Mouse (Mus musculus) midbrain, embryonic 10.5 days (tissue): ENCODE measurements around the gene Zbtb24. TPM values are rescaled to one million over a fixed set of nuclear protein-coding genes. Genes with fewer than 3 reads are reported as not detected.

Source experiments
- DNase-seq: peaks from one replicate; pipeline ENCODE4 v3.0.0-alpha.2; 2017; ENCODE audit warnings: low spot score
- H3K27ac ChIP-seq: fragments of 300-500 bp; sonication (generic); replicated peaks from 2 replicates; pipeline ENCODE4 v1.5.1; 2016; ENCODE audit warnings: mild to moderate bottlenecking
- H3K27me3 ChIP-seq: fragments of 300-500 bp; sonication (generic); 2 replicates; pipeline ENCODE4 v1.6.1; 2016; ENCODE audit warnings: low read depth, mild to moderate bottlenecking; ENCODE audit not compliant: poor library complexity, severe bottlenecking
- H3K36me3 ChIP-seq: fragments of 300-500 bp; sonication (generic); 2 replicates; pipeline ENCODE4 v1.6.1; 2016; ENCODE audit warnings: mild to moderate bottlenecking, moderate library complexity
- H3K4me1 ChIP-seq: fragments of 300-500 bp; sonication (generic); 2 replicates; pipeline ENCODE4 v1.6.1; 2016
- H3K4me3 ChIP-seq: fragments of 300-500 bp; sonication (generic); 2 replicates; pipeline ENCODE4 v1.5.1; 2016; ENCODE audit warnings: mild to moderate bottlenecking, moderate library complexity
- H3K9me3 ChIP-seq: fragments of 300-500 bp; sonication (generic); replicated peaks from 2 replicates; pipeline ENCODE4 v1.6.1; 2016; ENCODE audit warnings: mild to moderate bottlenecking
- WGBS: fragments of 180-500 bp; shearing (Covaris S2); methylation state at CpG from one replicate; pipeline ENCODE4 v1.1.7; 2016; 5-methylcytosine and 5-hydroxymethylcytosine counted together
- polyA plus RNA-seq: library from polyadenylated mRNA; unstranded; fragments of >200 nt; fragmentation: Nextera tagmentation; extraction: Ambion mirVana; gene quantifications from 2 replicates; pipeline ENCODE4 v1.2.1, GENCODE M21; 2016

The Zbtb24 gene
- polyA plus RNA-seq, 1 experiment from 2014 or later, result 17.6 TPM

- no peaks in the 10 kb centered on the region for H3K27me3 ChIP-seq
- no peaks in the 10 kb centered on the region for H3K9me3 ChIP-seq
- peaks cover 16% of the 10 kb centered on the region for H3K36me3 ChIP-seq
- H3K27ac ChIP-seq, result no peak overlapping the region
- DNase-seq, result no peak
- H3K4me1 ChIP-seq, result peaks cover 23% of the 10 kb centered on the region
- H3K4me3 ChIP-seq, result no peak overlapping the region
- 84% methylated on average over 1 of the region's 1 CpGs for WGBS
Measured at GRCm38 (mm10) chr10:41448216-41448615, 2.0 kb upstream of the Zbtb24 start.

- Histone ChIP-seq H3K36me3 (peaks cover 24% of the 10 kb centered on the region), H3K27me3 (no peaks in the 10 kb centered on the region), H3K4me1 (peaks cover 27% of the 10 kb centered on the region), H3K27ac (peak overlapping the region; percentile 85), H3K9me3 (no peaks in the 10 kb centered on the region), H3K4me3 (peak overlapping the region; percentile 92)
- no peak for DNase-seq
- WGBS, result 14% methylated on average over 14 of the region's 14 CpGs
Measured at GRCm38 (mm10) chr10:41449684-41450083, 499 bp upstream of the Zbtb24 start.

GRCm38 (mm10) chr10:41450780-41451522 is 768 bp downstream of the Zbtb24 start:
- Histone ChIP-seq H3K9me3 (no peaks in the 10 kb centered on the region), H3K27me3 (no peaks in the 10 kb centered on the region), H3K36me3 (peaks cover 36% of the 10 kb centered on the region), H3K4me1 (peaks cover 27% of the 10 kb centered on the region), H3K27ac (peak overlapping the region; percentile 85), H3K4me3 (peak overlapping the region; percentile 92)
- DNase-seq, result no peak
- WGBS, result 61% methylated on average over 18 of the region's 18 CpGs

- H3K4me3 ChIP-seq, result peak overlapping the region; percentile 92; the same call in 1 of the 2 replicates
- WGBS, result 92% methylated on average over 9 of the region's 9 CpGs
Measured at GRCm38 (mm10) chr10:41451656-41452055, 1.5 kb downstream of the Zbtb24 start.

GRCm38 (mm10) chr10:41452791-41453190 is 2.6 kb downstream of the Zbtb24 start:
- Histone ChIP-seq H3K9me3 (no peaks in the 10 kb centered on the region), H3K4me3 (no peak overlapping the region), H3K27ac (no peak overlapping the region), H3K27me3 (no peaks in the 10 kb centered on the region), H3K36me3 (peaks cover 48% of the 10 kb centered on the region), H3K4me1 (peaks cover 27% of the 10 kb centered on the region)
- no peak for DNase-seq
- 90% methylated on average over 3 of the region's 3 CpGs for WGBS

More at GRCm38 (mm10) chr10:41451656-41452055, 1.5 kb downstream of the Zbtb24 start:
- no peak overlapping the region for H3K27ac ChIP-seq
- no peaks in the 10 kb centered on the region for H3K9me3 ChIP-seq
- H3K27me3 ChIP-seq, result no peaks in the 10 kb centered on the region
- H3K36me3 ChIP-seq, result peaks cover 43% of the 10 kb centered on the region
- no peak for DNase-seq
- peaks cover 27% of the 10 kb centered on the region for H3K4me1 ChIP-seq

- peaks cover 14% of the 10 kb centered on the region for H3K4me1 ChIP-seq
- H3K9me3 ChIP-seq, result no peaks in the 10 kb centered on the region
- DNase-seq, result no peak
- WGBS, result 84% methylated on average over 4 of the region's 4 CpGs
- H3K27me3 ChIP-seq, result no peaks in the 10 kb centered on the region
- H3K4me3 ChIP-seq, result no peak overlapping the region
- H3K27ac ChIP-seq, result no peak overlapping the region
- H3K36me3 ChIP-seq, result peaks cover 76% of the 10 kb centered on the region
Measured at GRCm38 (mm10) chr10:41459990-41460389, 9.8 kb downstream of the Zbtb24 start.

GRCm38 (mm10) chr10:41460501-41460900 is 10.3 kb downstream of the Zbtb24 start:
- Histone ChIP-seq H3K27ac (no peak overlapping the region), H3K27me3 (no peaks in the 10 kb centered on the region), H3K4me3 (no peak overlapping the region), H3K36me3 (peaks cover 76% of the 10 kb centered on the region), H3K4me1 (peaks cover 14% of the 10 kb centered on the region), H3K9me3 (no peaks in the 10 kb centered on the region)
- no peak for DNase-seq
- WGBS, result 34% methylated on average over 2 of the region's 2 CpGs

- Histone ChIP-seq H3K4me1 (peaks cover 14% of the 10 kb centered on the region), H3K36me3 (peaks cover 75% of the 10 kb centered on the region), H3K27ac (no peak overlapping the region), H3K9me3 (no peaks in the 10 kb centered on the region), H3K27me3 (no peaks in the 10 kb centered on the region), H3K4me3 (no peak overlapping the region)
- DNase-seq, result no peak
- 92% methylated on average over 3 of the region's 3 CpGs for WGBS
Measured at GRCm38 (mm10) chr10:41461057-41461722, 11.0 kb downstream of the Zbtb24 start.

GRCm38 (mm10) chr10:41464401-41464955 is 14.3 kb downstream of the Zbtb24 start:
- Histone ChIP-seq H3K36me3 (peaks cover 60% of the 10 kb centered on the region), H3K27ac (0 out of 2 replicates have a peak overlapping the region, but pooled peaks have one; percentile 38), H3K4me3 (no peak overlapping the region), H3K4me1 (peaks cover 18% of the 10 kb centered on the region), H3K27me3 (no peaks in the 10 kb centered on the region), H3K9me3 (no peaks in the 10 kb centered on the region)
- DNase-seq, result no peak
- WGBS, result 34% methylated on average over 15 of the region's 15 CpGs

GRCm38 (mm10) chr10:41467325-41467724 is 17.1 kb downstream of the Zbtb24 start:
- 31% methylated on average over 6 of the region's 6 CpGs for WGBS
- peaks cover 37% of the 10 kb centered on the region for H3K36me3 ChIP-seq
- no peak overlapping the region for H3K4me3 ChIP-seq
- no peaks in the 10 kb centered on the region for H3K27me3 ChIP-seq
- H3K9me3 ChIP-seq, result no peaks in the 10 kb centered on the region
- H3K27ac ChIP-seq, result no peak overlapping the region
- H3K4me1 ChIP-seq, result peaks cover 11% of the 10 kb centered on the region
- DNase-seq, result no peak

- no peaks in the 10 kb centered on the region for H3K9me3 ChIP-seq
- H3K4me3 ChIP-seq, result no peak overlapping the region
- no peaks in the 10 kb centered on the region for H3K27me3 ChIP-seq
- H3K27ac ChIP-seq, result no peak overlapping the region
- H3K4me1 ChIP-seq, result peaks cover 8% of the 10 kb centered on the region
- H3K36me3 ChIP-seq, result peaks cover 15% of the 10 kb centered on the region
- 86% methylated on average over 3 of the region's 3 CpGs for WGBS
- no peak for DNase-seq
Measured at GRCm38 (mm10) chr10:41470693-41471092, 20.5 kb downstream of the Zbtb24 start.

- no peaks in the 10 kb centered on the region for H3K9me3 ChIP-seq
- no peak for DNase-seq
Measured at GRCm38 (mm10) chr10:41472534-41472933, 22.4 kb downstream of the Zbtb24 start.

More at GRCm38 (mm10) chr10:41472534-41472933, 22.4 kb downstream of the Zbtb24 start:
- peaks cover 5% of the 10 kb centered on the region; the same call in 1 of the 2 replicates for H3K36me3 ChIP-seq
- peaks cover 23% of the 10 kb centered on the region for H3K4me1 ChIP-seq
- no peak overlapping the region for H3K27ac ChIP-seq
- no peaks in the 10 kb centered on the region for H3K27me3 ChIP-seq
- H3K4me3 ChIP-seq, result no peak overlapping the region
